Mouse (Mus musculus) thymus, adult 2 months (tissue): ENCODE data around the gene Rtn4ip1.

Experiments used
- CTCF ChIP-seq: fragments of 200-500 bp; IDR thresholded peaks from 2 replicates; pipeline ENCODE4 v1.5.1; 2012; ENCODE audit warnings: mild to moderate bottlenecking, control low read depth, low read length, moderate library complexity, borderline replicate concordance; ENCODE audit not compliant: control insufficient read depth, poor library complexity, insufficient read depth; ENCODE audit errors: extremely low read depth
- POLR2A ChIP-seq: fragments of 200-500 bp; IDR thresholded peaks from 2 replicates; pipeline ENCODE4 v1.6.1; 2012; ENCODE audit warnings: mild to moderate bottlenecking, low read length, control low read depth, moderate library complexity; ENCODE audit not compliant: control insufficient read depth, poor library complexity, insufficient read depth; ENCODE audit errors: extremely low read depth

DNA sequence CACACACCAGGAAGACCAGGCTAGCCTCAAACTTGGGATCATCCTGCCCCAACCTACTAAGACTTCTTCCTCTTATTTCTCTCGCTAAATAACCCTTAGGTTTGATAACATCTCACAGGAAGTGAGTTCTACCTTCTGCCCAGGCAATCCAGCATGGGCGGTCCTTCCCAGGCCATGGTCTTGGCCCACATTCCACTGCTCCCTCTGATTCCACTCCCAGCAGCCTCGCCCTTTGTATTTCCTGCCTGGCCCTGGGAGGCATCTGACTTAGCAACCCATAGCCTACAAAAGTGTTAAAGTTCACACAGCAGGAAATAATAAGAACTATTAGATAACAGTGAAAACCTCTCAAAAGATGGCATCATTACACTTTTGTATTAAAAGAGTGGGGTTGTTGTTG, 75.7 kb downstream of the Rtn4ip1 start:
- no peak for TF ChIP-seq POLR2A
- no peak for TF ChIP-seq CTCF
